Mouse (Mus musculus): ENCODE data around the gene St7l. TPM values are rescaled to one million over a fixed set of nuclear protein-coding genes. Genes with fewer than 3 reads are reported as not detected.

Gene St7l
- polyA plus RNA-seq, 1 experiment = 26.4 TPM

DNA sequence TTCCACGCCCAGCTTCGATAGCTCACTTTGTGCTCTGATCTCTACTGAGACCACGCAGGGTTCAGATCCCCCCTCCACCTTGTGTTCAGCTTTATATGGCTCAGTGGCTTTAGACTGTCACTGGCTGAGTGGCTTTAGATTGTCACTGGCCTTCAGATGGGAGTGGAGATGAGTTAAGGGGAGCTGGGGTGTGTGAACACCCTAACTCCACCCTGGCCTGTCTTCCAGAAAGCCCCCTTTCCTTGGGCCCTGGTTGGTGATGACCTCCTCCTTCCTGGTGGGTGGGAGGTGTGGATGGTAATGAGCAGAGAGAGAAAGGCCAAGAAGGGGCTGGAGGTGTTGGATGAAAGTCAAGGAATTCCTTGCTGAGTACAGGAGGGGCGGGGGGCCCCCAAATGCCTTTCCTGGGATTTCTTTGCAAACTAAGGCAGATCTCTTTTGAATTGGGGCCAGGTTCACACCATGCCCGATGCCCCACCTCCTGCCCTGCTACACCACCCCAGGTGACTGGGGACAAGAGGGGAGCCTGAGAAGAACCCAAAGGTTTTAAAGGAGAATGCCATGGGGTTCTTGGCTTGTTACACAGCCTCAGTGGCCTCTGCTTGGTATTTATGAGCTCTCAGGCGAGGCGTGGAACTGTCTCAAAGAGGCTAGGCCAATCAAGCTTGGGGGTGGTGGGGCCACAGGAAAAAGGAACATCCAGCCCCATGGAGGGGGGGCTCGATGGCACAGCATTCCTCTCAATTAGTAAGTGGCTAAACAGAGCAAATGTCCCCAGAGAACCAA lies 101.5 kb downstream of the St7l start:
- Histone ChIP-seq H3K27ac (replicated peaks; ENCODE audit: low read depth, low read length) (no peak overlapping the region), H3K4me3 (ENCODE audit: insufficient read depth, low read depth, low read length) (no peak overlapping the region), H3K4me1 (ENCODE audit: control insufficient read depth, insufficient read depth, insufficient read length, low read length) (0 out of 2 replicates have a peak, but pooled peaks cover 3% of the 10 kb centered on the region)

DNA sequence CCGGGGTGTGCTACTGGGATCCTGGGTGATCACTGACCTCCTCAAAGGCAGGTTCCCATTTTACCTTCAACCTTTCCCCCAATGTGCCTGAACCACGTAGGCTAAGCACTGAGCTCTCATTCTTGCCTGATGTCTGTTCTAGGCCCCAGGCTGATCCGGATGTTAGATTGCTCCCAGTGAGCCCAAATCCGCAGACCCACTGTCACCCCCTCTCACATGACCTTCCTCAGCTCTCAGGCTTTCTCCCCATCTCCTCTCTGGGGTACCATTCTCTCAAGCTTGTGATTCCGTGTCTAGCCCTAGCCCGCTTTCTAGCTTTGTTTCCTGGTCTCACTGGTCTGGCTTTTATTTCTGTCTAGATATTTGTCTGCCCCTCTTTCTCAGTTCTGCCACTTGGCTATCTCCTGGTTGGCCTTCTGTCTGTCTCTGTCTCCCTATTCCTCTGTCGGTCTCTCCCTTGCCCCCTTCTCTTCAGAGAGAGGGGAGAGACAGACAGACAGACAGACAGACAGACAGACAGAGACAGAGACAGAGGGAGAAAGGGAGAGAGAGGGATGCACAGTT lies 102.3 kb downstream of the St7l start:
- Histone ChIP-seq H3K27ac (replicated peaks; ENCODE audit: low read depth, low read length) (no peak overlapping the region), H3K4me1 (ENCODE audit: control insufficient read depth, insufficient read depth, insufficient read length, low read length) (0 out of 2 replicates have a peak, but pooled peaks cover 3% of the 10 kb centered on the region), H3K4me3 (ENCODE audit: insufficient read depth, low read depth, low read length) (no peak overlapping the region)

DNA sequence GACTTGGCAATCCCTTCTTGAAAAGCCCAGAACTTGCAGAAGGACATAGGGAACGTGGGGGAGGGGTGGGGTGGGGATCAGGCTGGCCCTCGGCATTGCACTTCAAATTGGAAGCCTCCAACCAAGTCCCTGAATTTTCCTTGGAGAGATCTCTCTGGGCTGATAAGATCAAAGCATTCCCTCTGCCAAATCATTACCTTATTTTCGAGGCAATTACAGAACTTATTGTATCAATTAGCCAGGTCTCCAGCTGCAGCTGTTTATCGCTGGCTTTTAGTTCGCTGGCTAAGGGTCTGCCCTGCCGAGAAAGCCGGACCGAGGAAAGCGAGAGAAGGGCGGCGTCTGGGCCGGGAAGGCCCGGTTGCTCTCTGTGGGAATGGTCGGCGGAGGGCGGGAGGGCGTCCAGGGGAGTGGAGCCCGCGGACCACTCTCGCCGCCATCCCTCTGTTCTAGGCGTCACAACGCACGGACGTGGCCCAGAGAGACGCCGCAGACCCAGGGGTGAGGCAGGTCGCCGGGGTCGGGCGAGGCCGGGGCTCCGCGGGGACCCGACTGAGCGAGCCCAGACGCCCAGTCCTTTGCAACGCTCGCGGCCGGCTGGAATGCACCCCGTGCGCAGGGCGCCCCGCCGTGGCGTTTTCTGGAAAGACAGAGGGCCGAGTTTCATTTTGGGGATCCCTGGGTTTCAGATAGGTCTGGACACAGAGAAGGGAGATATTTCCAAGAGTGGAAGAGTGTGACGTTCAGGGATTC lies 103.9 kb downstream of the St7l start:
- Histone ChIP-seq H3K4me3 (ENCODE audit: insufficient read depth, low read depth, low read length) (peak overlapping the region; percentile 79), H3K27ac (replicated peaks; ENCODE audit: low read depth, low read length) (no peak overlapping the region), H3K4me1 (ENCODE audit: control insufficient read depth, insufficient read depth, insufficient read length, low read length) (no peaks in the 10 kb centered on the region)

Other genes with a start within 250 kb of the St7l start
- 185 and 208 TPM in 2 replicates for gene Slc16a1, start 225.3 kb upstream of the St7l start, polyA plus RNA-seq (2012; ENCODE audit: insufficient read depth, insufficient read length, missing spikeins)
- not detected in 2 replicates for gene Ppm1j, start 82.9 kb upstream of the St7l start, polyA plus RNA-seq (2012; ENCODE audit: insufficient read depth, insufficient read length, missing spikeins)
- 0.24 and 0.25 TPM in 2 replicates for gene Fam19a3, start 82.2 kb upstream of the St7l start, polyA plus RNA-seq (2012; ENCODE audit: insufficient read depth, insufficient read length, missing spikeins)
- 42.7 and 56.0 TPM in 2 replicates for gene Rhoc, start 75.6 kb upstream of the St7l start, polyA plus RNA-seq (2012; ENCODE audit: insufficient read depth, insufficient read length, missing spikeins)
- 1.2 and 1.5 TPM in 2 replicates for gene Mov10, start 45.4 kb upstream of the St7l start, polyA plus RNA-seq (2012; ENCODE audit: insufficient read depth, insufficient read length, missing spikeins)
- gene Capza1, start 500 bp downstream of the St7l start, polyA plus RNA-seq (2012; ENCODE audit: insufficient read depth, insufficient read length, missing spikeins) = 70.0 and 83.3 TPM in 2 replicates
- gene Wnt2b, start 97.9 kb downstream of the St7l start, polyA plus RNA-seq (2012; ENCODE audit: insufficient read depth, insufficient read length, missing spikeins) = not detected in 2 replicates
- 6.3 and 10.6 TPM in 2 replicates for gene Cttnbp2nl, start 189.1 kb downstream of the St7l start, polyA plus RNA-seq (2012; ENCODE audit: insufficient read depth, insufficient read length, missing spikeins)
- not detected in 2 replicates for gene 4930564D02Rik, start 202.8 kb downstream of the St7l start, polyA plus RNA-seq (2012; ENCODE audit: insufficient read depth, insufficient read length, missing spikeins)

Data from brown adipose tissue, adult 24 weeks (tissue).